Mouse (Mus musculus) bone marrow macrophage, adult 2 months (primary cell): ENCODE data around the gene Zfp618. TPM values are rescaled to one million over a fixed set of nuclear protein-coding genes. Genes with fewer than 3 reads are reported as not detected.

Source experiments
- H3K27ac ChIP-seq: 2 replicates; pipeline ENCODE4 v1.5.1; 2012; ENCODE audit warnings: low read depth, low read length; ENCODE audit not compliant: insufficient read depth
- H3K4me1 ChIP-seq: 2 replicates; pipeline ENCODE4 v1.6.1; 2012; ENCODE audit warnings: low read length; ENCODE audit not compliant: control insufficient read depth, insufficient read depth
- H3K4me3 ChIP-seq: 2 replicates; pipeline ENCODE4 v1.5.1; 2012; ENCODE audit warnings: mild to moderate bottlenecking, low read length, moderate library complexity; ENCODE audit not compliant: insufficient read depth
- CTCF ChIP-seq: IDR thresholded peaks from 2 replicates; pipeline ENCODE4 v1.5.1; 2012; ENCODE audit warnings: low read depth, mild to moderate bottlenecking, low read length, moderate library complexity
- POLR2A ChIP-seq: IDR thresholded peaks from 2 replicates; pipeline ENCODE4 v1.6.1; 2012; ENCODE audit warnings: mild to moderate bottlenecking, low read depth, low read length, borderline replicate concordance
- polyA plus RNA-seq: library from polyadenylated mRNA; stranded (reverse); fragments of >200 nt; gene quantifications from 2 replicates; pipeline ENCODE4 v1.2.4, GENCODE M21; 2012; ENCODE audit not compliant: missing spikeins, insufficient read depth, insufficient read length

Zfp618 gene
- polyA plus RNA-seq, 1 experiment = 0.11 TPM

DNA sequence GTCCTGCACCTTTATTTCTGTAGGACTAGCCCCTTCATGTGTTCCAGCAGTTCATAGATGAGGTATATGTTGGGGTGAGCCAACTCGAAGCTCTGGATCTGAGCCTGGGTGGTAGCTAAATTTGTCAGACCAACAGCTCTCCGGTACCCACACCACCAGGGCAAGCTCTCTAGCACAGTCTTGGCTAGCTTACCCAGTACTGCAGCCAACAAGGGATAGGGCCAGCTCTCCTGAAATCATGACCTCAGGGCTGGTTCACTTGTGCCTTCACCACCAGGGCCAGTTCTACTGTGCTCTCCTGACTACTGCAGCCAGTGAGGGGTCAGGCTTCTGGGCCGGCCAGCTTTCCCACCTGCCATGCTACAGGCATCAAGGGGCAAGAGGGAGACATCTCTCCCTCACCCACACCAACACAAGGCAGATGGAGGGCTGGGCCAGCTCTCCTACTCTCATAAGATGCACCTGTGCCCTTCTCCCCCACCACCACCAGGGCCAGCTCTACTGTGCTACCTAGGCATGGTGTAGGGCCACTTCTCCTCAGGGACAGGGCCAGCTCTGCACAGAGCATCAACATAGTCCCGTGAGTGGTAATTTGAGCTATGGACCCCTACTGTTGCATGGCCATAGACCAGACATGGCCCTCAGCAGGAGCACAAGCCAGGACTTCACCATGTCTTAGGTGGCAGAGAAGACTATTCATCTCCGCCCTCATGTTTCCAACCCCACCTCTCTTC, 164.7 kb downstream of the Zfp618 start:
- no peak for TF ChIP-seq CTCF
- no peak for TF ChIP-seq POLR2A
- Histone ChIP-seq H3K4me3 (no peak overlapping the region), H3K27ac (no peak overlapping the region), H3K4me1 (no peaks in the 10 kb centered on the region)

GRCm38 (mm10) chr4:63147268-63147667, 181.9 kb downstream of the Zfp618 start:
- no peak overlapping the region for H3K27ac ChIP-seq
- TF ChIP-seq POLR2A (no peak), CTCF (no peak)
- H3K4me3 ChIP-seq = no peak overlapping the region

DNA sequence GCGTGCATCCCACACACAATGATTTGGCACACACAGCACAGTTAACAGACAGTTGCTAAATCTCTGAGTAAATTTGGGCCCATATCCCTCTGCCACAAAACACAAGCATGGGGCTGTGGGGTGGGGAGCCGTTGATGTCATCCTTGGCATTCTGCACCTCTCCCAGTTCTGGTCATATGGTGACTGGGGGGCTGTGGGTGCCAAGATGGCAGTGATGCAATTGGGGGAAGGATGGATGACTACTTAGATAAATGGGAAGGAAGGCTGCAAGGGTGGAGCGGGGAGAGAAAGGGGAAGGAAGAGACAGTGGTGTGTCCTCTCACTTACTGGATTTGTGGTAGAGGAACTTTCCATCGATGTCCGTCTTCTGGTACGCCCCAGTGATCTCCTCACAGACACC, 185.8 kb downstream of the Zfp618 start:
- TF ChIP-seq POLR2A = no peak
- TF ChIP-seq CTCF = no peak
- no peak overlapping the region for H3K4me3 ChIP-seq
- H3K27ac ChIP-seq = no peak overlapping the region
- H3K4me1 ChIP-seq = peaks cover 28% of the 10 kb centered on the region

More at GRCm38 (mm10) chr4:63147268-63147667, 181.9 kb downstream of the Zfp618 start:
- peaks cover 15% of the 10 kb centered on the region for H3K4me1 ChIP-seq

DNA sequence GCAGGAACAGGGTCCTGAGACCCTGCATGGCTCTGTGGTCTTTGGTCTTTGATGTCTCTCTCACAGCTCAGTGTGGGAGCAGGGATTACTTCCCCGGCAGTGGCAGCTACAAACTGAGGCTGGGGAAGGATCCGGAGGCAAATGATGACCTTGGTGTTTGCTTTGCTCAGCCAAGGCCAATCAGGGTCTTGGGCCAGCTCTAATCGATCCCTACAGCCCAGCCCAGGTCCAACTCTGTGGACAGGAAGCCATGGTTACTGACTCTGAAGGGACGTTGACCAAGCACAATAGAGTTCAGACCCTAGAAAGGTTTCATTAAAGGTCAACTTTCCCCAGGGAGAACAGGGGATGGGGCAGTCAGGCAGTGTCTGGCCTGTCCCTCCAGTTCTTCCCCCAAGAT, 188.7 kb downstream of the Zfp618 start:
- Histone ChIP-seq H3K4me1 (peaks cover 28% of the 10 kb centered on the region), H3K4me3 (no peak overlapping the region), H3K27ac (no peak overlapping the region)
- TF ChIP-seq POLR2A (no peak), CTCF (no peak)

DNA sequence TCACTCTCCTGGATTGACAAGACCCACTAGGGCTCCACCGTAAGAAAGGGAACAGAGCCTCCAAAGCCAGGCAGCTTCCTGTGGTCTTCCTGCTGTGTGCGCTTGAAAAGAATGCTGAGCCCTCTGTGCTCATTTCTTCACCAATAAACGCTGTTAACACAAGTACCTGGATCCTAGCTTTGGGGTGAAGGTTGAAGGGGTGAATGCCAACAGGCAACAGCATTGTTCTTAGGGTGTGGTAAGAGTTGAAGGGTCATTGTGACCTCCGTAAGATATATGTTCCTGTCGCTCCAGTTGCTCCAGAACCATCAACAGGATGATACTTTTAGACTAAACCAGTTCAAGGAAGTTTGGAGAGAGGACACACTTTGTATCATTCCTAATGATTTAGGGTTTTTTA, 189.3 kb downstream of the Zfp618 start, which contains the start of gene Ambp:
Ambp (minus strand) TSS at position 101 of the 400 bp plus-strand sequence.
- H3K27ac ChIP-seq = no peak within 1 kb of the TSS

DNA sequence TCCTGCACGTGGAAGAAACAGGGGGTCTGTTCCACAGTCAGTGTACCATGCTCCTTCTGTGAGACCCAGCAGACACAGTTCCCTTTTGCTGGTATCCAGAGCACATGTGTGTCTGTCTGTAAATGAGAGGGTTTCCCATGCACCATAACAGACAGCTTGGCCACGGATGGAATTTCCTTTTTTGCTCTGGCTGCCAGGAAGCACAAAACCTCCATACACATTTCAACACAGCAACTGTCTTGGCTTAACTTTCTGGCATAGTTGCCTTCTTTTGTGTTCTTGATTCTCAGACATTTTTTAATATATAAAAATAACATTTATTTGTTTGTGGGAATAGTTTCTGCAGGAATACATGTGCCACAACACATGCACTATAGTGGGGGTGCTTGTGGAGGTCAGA, 190.2 kb downstream of the Zfp618 start:
- Histone ChIP-seq H3K4me1 (peaks cover 26% of the 10 kb centered on the region), H3K4me3 (no peak overlapping the region), H3K27ac (no peak overlapping the region)
- TF ChIP-seq POLR2A (no peak), CTCF (no peak)

More for the DNA sequence above, 189.3 kb downstream of the Zfp618 start, which contains the start of gene Ambp:
- TF ChIP-seq CTCF (no peak), POLR2A (no peak)
- Histone ChIP-seq H3K4me3 (no peak within 1 kb of the TSS), H3K4me1 (peaks cover 28% of the 10 kb centered on the region)

- TF ChIP-seq CTCF = no peak
- TF ChIP-seq POLR2A = no peak
- Histone ChIP-seq H3K4me1 (peaks cover 15% of the 10 kb centered on the region), H3K4me3 (no peak overlapping the region), H3K27ac (no peak overlapping the region)
These were observed 191.6 kb downstream of the Zfp618 start for GRCm38 (mm10) chr4:63156726-63157634.

- no peak overlapping the region for H3K4me3 ChIP-seq
- no peak overlapping the region for H3K27ac ChIP-seq
- peaks cover 6% of the 10 kb centered on the region for H3K4me1 ChIP-seq
- TF ChIP-seq CTCF (no peak), POLR2A (no peak)
These were observed 192.8 kb downstream of the Zfp618 start for GRCm38 (mm10) chr4:63158192-63158591.

DNA sequence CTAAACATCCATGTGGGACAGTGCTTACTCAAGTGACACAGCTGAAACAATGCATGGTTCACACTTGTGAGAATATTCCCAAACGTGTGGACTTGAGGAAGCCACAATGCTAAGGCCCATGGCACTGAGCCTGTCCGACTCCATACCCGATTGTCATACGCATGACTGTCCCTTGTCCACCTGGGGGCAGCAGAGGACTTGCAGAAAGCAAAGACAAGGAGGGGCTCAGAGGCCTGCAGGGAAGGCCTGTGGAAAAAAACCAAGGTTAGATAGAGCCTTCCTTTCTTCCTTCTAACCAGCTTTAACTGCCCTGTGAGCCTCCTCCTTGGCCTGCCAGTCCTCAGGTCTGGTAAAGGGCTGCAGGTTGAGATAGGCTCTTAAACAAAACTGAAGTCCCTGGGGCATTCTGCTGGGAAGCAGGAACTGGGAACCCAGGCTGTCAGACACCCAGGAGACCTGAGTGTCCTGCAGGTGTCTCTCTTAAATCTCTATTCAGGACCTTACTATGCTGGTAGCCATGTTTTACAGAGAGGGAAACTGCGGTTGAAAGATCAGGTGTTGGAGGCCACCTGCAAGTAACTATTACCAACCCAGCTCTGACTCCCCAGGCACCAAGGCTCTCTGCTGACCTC, 193.7 kb downstream of the Zfp618 start:
- TF ChIP-seq POLR2A (no peak), CTCF (peak; percentile 60; the same call in 1 of the 2 replicates)
- no peak overlapping the region for H3K27ac ChIP-seq
- peaks cover 6% of the 10 kb centered on the region for H3K4me1 ChIP-seq
- no peak overlapping the region for H3K4me3 ChIP-seq

- Histone ChIP-seq H3K27ac (no peak overlapping the region), H3K4me3 (no peak overlapping the region), H3K4me1 (no peaks in the 10 kb centered on the region; the same call in 1 of the 2 replicates)
- TF ChIP-seq POLR2A (no peak), CTCF (no peak)
These were observed 200.3 kb downstream of the Zfp618 start for GRCm38 (mm10) chr4:63165636-63166035.
